Mouse (Mus musculus) heart, embryonic 16.5 days (tissue): ENCODE measurements around the gene Mgl2. TPM values are rescaled to one million over a fixed set of nuclear protein-coding genes. Genes with fewer than 3 reads are reported as not detected.
"Not testable (repeated sequence)": the region's sequence is repeated elsewhere in the genome, so short reads cannot be mapped to it uniquely, and the experiment has no call there.

Experiments
- ATAC-seq: fragments of 200-750 bp; cut with Nextera tagmentation; replicated peaks from 2 replicates; pipeline ENCODE4 v1.8.0; 2017; ENCODE audit warnings: moderate number of reproducible peaks; ENCODE audit not compliant: insufficient read depth, low FRiP score; ENCODE audit errors: extremely low read depth
- H3K27ac ChIP-seq: fragments of 300-500 bp; sonication (generic); 2 replicates; pipeline ENCODE4 v1.5.1; 2014; ENCODE audit warnings: mild to moderate bottlenecking, low read length, control low read depth, moderate library complexity
- H3K27me3 ChIP-seq: fragments of 300-500 bp; sonication (generic); 2 replicates; pipeline ENCODE4 v1.6.1; 2014; ENCODE audit warnings: low read length, mixed read lengths; ENCODE audit not compliant: control insufficient read depth, insufficient read depth
- H3K36me3 ChIP-seq: fragments of 300-500 bp; sonication (generic); 2 replicates; pipeline ENCODE4 v1.6.1; 2014; ENCODE audit not compliant: control insufficient read depth, insufficient read depth
- H3K4me1 ChIP-seq: fragments of 300-500 bp; sonication (generic); 2 replicates; pipeline ENCODE4 v1.6.1; 2014; ENCODE audit warnings: low read length, mixed read lengths; ENCODE audit not compliant: control insufficient read depth, insufficient read depth
- H3K4me2 ChIP-seq: fragments of 300-500 bp; sonication (generic); 2 replicates; pipeline ENCODE4 v1.6.1; 2014; ENCODE audit warnings: low read depth, mild to moderate bottlenecking, control low read depth, low read length
- H3K4me3 ChIP-seq: fragments of 300-500 bp; sonication (generic); 2 replicates; pipeline ENCODE4 v1.5.1; 2014; ENCODE audit warnings: mild to moderate bottlenecking, control low read depth, low read length
- H3K9ac ChIP-seq: fragments of 300-500 bp; sonication (generic); 2 replicates; pipeline ENCODE4 v1.6.1; 2014; ENCODE audit warnings: low read length, control low read depth
- H3K9me3 ChIP-seq: fragments of 300-500 bp; sonication (generic); replicated peaks from 2 replicates; pipeline ENCODE4 v1.6.1; 2016; ENCODE audit warnings: low read length; ENCODE audit not compliant: control insufficient read depth
- WGBS: fragments of 180-500 bp; shearing (Covaris S2); extraction: QIAGEN DNeasy Blood & Tissue Kit; methylation state at CpG from one replicate; pipeline ENCODE4 v1.1.7; 2014; 5-methylcytosine and 5-hydroxymethylcytosine counted together
- polyA plus RNA-seq: library from polyadenylated mRNA; unstranded; fragments of >200 nt; fragmentation: Nextera tagmentation; extraction: Ambion mirVana; gene quantifications from 2 replicates; pipeline ENCODE4 v1.2.1, GENCODE M21; 2015

Gene Mgl2
- polyA plus RNA-seq, 1 experiment from 2014 or later, result 1.1 TPM

DNA sequence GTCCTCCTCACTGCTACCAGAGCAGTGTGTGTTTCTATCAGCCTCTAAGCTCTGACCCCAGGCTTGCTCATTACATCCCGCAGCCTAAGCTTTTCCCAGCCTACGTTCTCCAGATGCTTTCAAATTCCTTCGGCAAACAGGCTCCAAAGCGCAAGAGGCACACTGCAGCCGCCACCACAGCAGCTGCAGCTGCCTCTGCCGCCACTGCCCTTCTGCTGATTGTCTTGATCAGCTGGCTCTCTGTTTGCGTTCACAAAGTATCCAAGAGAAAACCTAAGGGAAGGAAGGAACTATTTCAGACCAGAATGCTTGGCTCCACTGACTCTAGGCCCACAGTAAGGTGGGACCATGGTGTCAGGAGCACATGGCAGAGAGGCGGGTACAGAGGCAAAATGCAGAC lies 23.0 kb upstream of the Mgl2 start:
- no peaks in the 10 kb centered on the region for H3K36me3 ChIP-seq
- H3K27ac ChIP-seq, result no peak overlapping the region
- no peak overlapping the region for H3K4me2 ChIP-seq
- no peak for ATAC-seq
- H3K4me1 ChIP-seq, result no peaks in the 10 kb centered on the region
- peaks cover 3% of the 10 kb centered on the region; the same call in 1 of the 2 replicates for H3K9me3 ChIP-seq
- H3K9ac ChIP-seq, result no peak overlapping the region
- H3K27me3 ChIP-seq, result no peaks in the 10 kb centered on the region
- 51% methylated on average over 8 of the region's 8 CpGs for WGBS
- H3K4me3 ChIP-seq, result no peak overlapping the region

DNA sequence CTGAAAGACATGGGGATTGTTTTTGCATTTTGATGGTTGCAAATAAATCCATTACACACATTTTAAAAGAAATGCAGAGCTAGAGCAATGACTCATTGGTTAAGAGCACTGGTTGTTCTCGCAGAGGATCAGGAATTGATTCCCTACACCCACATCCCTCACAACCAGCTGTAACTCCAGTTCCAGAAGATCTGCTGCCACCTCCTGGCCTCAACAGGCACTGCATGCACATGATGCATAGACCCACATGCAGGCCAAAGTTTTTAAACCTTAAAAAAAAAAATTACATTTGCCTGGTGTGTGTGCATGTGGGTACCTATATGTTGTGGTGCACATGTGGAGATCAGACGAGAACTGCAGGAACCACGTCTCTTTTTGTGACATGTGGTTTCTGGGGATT lies 20.0 kb upstream of the Mgl2 start:
- no peaks in the 10 kb centered on the region for H3K27me3 ChIP-seq
- no peak overlapping the region for H3K4me3 ChIP-seq
- H3K9ac ChIP-seq, result no peak overlapping the region
- peaks cover 3% of the 10 kb centered on the region; the same call in 1 of the 2 replicates for H3K9me3 ChIP-seq
- H3K36me3 ChIP-seq, result no peaks in the 10 kb centered on the region
- no peak overlapping the region for H3K27ac ChIP-seq
- WGBS, result 61% methylated on average over 3 of the region's 3 CpGs
- H3K4me2 ChIP-seq, result no peak overlapping the region
- no peak for ATAC-seq
- no peaks in the 10 kb centered on the region for H3K4me1 ChIP-seq

DNA sequence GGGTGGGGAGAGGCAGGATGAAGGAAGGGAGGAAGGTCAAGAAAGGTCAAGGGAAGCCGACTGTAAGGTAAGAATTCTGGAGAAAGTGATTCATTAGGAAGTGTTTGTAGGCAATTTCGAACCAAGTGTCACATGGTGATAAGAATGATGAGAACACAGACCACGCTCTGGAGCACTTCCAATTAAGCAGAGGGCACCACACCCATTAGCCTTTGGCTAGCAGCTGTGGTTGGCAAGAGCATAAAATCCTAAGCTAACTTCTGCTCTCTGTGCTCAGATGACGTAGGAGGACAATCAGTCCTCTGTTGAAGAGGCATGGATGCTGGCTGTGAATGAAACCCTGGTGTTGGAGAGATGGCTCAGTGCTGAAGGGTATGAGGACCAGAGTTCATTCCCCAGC lies 15.6 kb upstream of the Mgl2 start:
- 52% methylated on average over 4 of the region's 4 CpGs for WGBS

DNA sequence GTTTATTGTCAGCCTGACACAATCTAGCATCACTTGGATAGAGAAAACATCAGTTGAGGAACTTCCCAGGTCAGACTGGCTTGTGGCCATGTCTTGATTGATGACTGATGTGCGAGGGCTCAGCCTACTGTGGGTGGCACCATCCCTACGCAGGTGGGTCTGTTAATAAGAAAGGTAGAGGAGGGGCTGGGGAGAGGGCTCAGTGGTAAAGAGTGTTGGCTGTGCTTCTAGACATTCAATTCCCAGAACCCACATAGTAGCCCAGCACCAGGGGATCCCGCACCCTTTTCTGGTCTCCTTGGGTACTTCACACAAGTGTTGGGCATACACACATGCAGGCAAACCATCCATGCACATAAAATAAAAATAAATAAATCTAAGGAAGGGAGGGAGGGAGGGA lies 14.2 kb upstream of the Mgl2 start:
- H3K4me3 ChIP-seq, result no peak overlapping the region
- H3K27me3 ChIP-seq, result no peaks in the 10 kb centered on the region
- H3K36me3 ChIP-seq, result no peaks in the 10 kb centered on the region
- no peak overlapping the region for H3K27ac ChIP-seq
- H3K9me3 ChIP-seq, result peaks cover 8% of the 10 kb centered on the region
- 83% methylated on average over 3 of the region's 3 CpGs for WGBS
- H3K9ac ChIP-seq, result no peak overlapping the region
- no peak for ATAC-seq
- H3K4me2 ChIP-seq, result no peak overlapping the region
- no peaks in the 10 kb centered on the region for H3K4me1 ChIP-seq

More for the DNA sequence above, 15.6 kb upstream of the Mgl2 start:
- H3K27ac ChIP-seq, result no peak overlapping the region
- H3K4me3 ChIP-seq, result no peak overlapping the region
- no peak overlapping the region for H3K9ac ChIP-seq
- no peaks in the 10 kb centered on the region for H3K36me3 ChIP-seq
- H3K9me3 ChIP-seq, result peaks cover 4% of the 10 kb centered on the region; the same call in 1 of the 2 replicates
- no peaks in the 10 kb centered on the region for H3K4me1 ChIP-seq
- no peaks in the 10 kb centered on the region for H3K27me3 ChIP-seq
- ATAC-seq, result no peak
- no peak overlapping the region for H3K4me2 ChIP-seq

DNA sequence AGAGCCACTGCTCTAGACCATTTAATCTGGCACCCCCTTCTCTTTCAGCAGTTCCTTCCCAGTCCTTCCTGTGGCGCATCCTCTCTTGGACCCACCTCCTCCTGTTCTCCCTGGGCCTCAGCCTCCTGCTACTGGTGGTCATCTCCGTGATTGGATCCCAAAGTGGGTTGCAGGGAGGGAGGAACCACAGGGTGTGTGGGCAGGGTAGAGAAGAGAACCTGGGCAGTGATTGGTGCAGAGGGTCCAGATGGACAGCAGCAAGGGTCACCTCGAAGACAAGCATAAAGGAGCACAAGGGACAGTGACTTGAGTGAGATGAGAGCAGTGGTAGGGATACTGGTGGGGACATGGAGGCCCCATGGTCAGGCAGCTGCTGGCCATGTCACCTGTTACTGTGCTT lies 4.9 kb downstream of the Mgl2 start:
- H3K4me1 ChIP-seq, ATAC-seq, H3K9me3 ChIP-seq, H3K27ac ChIP-seq, H3K4me2 ChIP-seq, H3K9ac ChIP-seq, H3K4me3 ChIP-seq, H3K36me3 ChIP-seq, H3K27me3 ChIP-seq: not testable (repeated sequence)
- 71% methylated on average over 3 of the region's 3 CpGs for WGBS

DNA sequence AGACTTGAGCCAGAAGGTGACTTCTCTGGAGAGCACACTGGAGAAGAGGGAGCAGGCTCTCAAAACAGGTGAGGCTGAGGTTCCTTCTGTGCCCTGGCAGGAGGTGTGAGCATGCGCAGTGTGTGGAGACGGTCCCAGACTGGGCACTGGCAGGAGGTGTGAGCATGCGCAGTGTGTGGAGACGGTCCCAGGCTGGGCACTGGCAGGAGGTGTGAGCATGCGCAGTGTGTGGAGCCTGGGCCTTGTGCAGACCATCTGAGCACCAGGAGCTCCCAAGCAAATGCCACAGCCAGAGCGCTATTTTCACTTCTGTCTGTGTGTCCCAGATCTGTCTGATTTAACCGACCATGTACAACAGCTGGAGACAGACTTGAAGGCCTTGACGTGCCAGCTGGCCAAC lies 5.8 kb downstream of the Mgl2 start:
- not testable (repeated sequence) for H3K4me2 ChIP-seq, H3K4me1 ChIP-seq, H3K27ac ChIP-seq, H3K36me3 ChIP-seq, H3K27me3 ChIP-seq, ATAC-seq, H3K9me3 ChIP-seq, H3K9ac ChIP-seq, H3K4me3 ChIP-seq
- WGBS, result 74% methylated on average over 8 of the region's 8 CpGs

DNA sequence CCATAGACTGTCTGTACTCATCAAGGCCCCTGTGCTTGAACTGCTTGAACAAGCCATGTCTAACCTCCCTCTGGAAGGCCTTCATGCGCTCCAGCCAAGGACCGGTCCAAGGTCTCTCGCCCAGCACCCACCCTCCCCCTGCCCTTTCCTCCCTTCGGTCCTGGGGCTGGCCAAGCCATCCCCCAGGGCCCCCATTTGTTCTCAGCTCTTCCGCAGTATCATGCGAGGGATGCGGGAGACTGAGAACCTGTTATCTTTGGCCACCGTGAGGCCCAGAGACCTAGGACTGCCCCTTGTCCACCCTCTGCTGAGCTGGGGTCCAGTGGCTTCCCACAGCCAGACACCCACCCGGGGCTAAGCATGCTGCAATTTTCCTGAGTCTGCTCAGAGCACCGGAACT lies 9.0 kb downstream of the Mgl2 start:
- no peaks in the 10 kb centered on the region for H3K27me3 ChIP-seq
- H3K36me3 ChIP-seq, result no peaks in the 10 kb centered on the region
- no peak for ATAC-seq
- 62% methylated on average over 10 of the region's 10 CpGs for WGBS
- H3K27ac ChIP-seq, result no peak overlapping the region
- H3K4me3 ChIP-seq, result no peak overlapping the region
- no peak overlapping the region for H3K4me2 ChIP-seq
- H3K9ac ChIP-seq, result no peak overlapping the region
- H3K9me3 ChIP-seq, result no peaks in the 10 kb centered on the region
- no peaks in the 10 kb centered on the region for H3K4me1 ChIP-seq

DNA sequence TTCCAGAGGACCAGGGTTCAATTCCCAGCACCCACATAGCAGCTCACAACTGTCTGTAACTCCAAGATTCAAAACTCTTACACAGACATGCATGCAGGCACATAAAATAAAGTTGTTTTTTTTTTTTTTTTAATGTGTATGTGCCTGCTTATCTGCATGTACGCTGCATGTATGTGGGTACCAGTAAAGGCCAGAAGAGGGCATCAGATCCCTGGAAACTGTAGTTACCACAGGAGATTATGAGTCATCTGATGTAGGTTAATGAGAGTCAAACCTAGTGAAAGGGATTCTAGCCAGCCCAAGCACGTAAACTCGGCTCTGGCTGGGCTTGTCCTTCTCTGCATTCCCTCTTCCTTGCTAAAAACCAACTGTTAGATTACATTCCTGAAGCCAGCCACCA lies 20.9 kb downstream of the Mgl2 start:
- 65% methylated on average over 3 of the region's 3 CpGs for WGBS
- no peak overlapping the region for H3K27ac ChIP-seq
- no peaks in the 10 kb centered on the region for H3K36me3 ChIP-seq
- H3K9me3 ChIP-seq, result 0 out of 2 replicates have a peak, but pooled peaks cover 3% of the 10 kb centered on the region
- H3K27me3 ChIP-seq, result no peaks in the 10 kb centered on the region
- no peak overlapping the region for H3K4me2 ChIP-seq
- no peaks in the 10 kb centered on the region for H3K4me1 ChIP-seq
- no peak for ATAC-seq
- no peak overlapping the region for H3K4me3 ChIP-seq
- no peak overlapping the region for H3K9ac ChIP-seq

DNA sequence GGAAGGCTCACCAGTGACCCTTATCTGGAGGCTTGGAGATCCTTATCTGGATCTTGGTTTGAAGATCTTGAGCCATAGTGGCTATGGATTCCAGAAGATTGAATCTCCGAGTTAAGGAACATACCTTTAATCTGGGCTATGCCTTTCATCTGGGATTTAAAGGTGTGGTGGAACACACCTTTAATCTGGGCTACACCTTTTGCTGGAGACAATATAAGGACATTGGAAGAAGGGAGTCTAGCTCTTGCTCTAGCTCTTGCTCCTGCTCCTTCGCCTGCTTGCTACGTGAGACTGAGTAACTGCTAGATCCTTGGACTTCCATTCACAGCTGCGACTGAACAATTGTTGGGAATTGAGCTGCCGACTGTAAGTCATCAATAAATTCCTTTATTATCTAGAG lies 25.8 kb downstream of the Mgl2 start, which contains the start of gene Clec10a:
Gene Clec10a, plus strand, starts transcription at position 301 of the 400 bp plus-strand sequence.
- H3K36me3 ChIP-seq, H3K27ac ChIP-seq, H3K4me1 ChIP-seq, H3K4me3 ChIP-seq, H3K9ac ChIP-seq, H3K27me3 ChIP-seq, ATAC-seq, H3K9me3 ChIP-seq, H3K4me2 ChIP-seq: not testable (repeated sequence)
- no CpG with 5 or more reads among the region's 5 CpGs for WGBS

DNA sequence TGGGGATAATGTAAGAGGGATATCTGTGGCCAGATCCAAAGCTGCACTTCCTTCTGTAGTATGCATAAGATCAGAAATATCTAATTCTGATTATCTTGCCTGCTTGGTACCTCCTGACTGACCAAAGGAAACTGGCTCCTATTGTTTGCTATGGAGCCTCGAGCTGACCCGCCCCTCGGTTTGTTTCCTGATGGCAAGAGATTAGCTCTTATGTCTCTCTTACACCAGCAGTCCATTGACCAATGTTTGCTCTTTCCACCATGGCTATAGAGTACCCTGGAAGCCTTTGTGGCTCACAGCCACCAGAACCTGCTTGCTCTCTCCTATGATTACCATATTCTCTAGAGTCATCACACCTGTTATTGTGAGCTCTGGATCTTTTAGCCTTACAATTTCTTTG lies 32.2 kb downstream of the Mgl2 start:
- 55% methylated on average over 3 of the region's 3 CpGs for WGBS

More for the DNA sequence above, 32.2 kb downstream of the Mgl2 start:
- H3K4me2 ChIP-seq, result no peak overlapping the region
- no peaks in the 10 kb centered on the region for H3K27me3 ChIP-seq
- H3K36me3 ChIP-seq, result no peaks in the 10 kb centered on the region
- ATAC-seq, result no peak
- H3K4me3 ChIP-seq, result no peak overlapping the region
- H3K9me3 ChIP-seq, result no peaks in the 10 kb centered on the region
- no peak overlapping the region for H3K27ac ChIP-seq
- H3K9ac ChIP-seq, result no peak overlapping the region
- H3K4me1 ChIP-seq, result no peaks in the 10 kb centered on the region
